Mouse (Mus musculus) forebrain, embryonic 14.5 days (tissue): ENCODE results near the gene Luc7l. TPM values are rescaled to one million over a fixed set of nuclear protein-coding genes. Genes with fewer than 3 reads are reported as not detected.

Source experiments
- ATAC-seq: fragments of 200-750 bp; cut with Nextera tagmentation; 2 replicates; pipeline ENCODE4 v1.8.0; 2017; ENCODE audit warnings: mild to moderate bottlenecking, moderate library complexity
- DNase-seq: peaks from one replicate; pipeline ENCODE4 v3.0.0-alpha.2; 2015; ENCODE audit warnings: low spot score
- H3K27ac ChIP-seq: fragments of 300-500 bp; sonication (generic); 2 replicates; pipeline ENCODE4 v1.5.1; 2014; ENCODE audit warnings: low read depth, mild to moderate bottlenecking, control low read depth, low read length, moderate library complexity
- H3K27me3 ChIP-seq: fragments of 300-500 bp; sonication (generic); replicated peaks from 2 replicates; pipeline ENCODE4 v1.6.1; 2014; ENCODE audit warnings: low read length, control low read depth, mixed read lengths; ENCODE audit not compliant: control insufficient read depth, insufficient read depth
- H3K36me3 ChIP-seq: fragments of 300-500 bp; sonication (generic); 2 replicates; pipeline ENCODE4 v1.6.1; 2014; ENCODE audit warnings: low read length, control low read depth; ENCODE audit not compliant: control insufficient read depth, insufficient read depth
- H3K4me1 ChIP-seq: fragments of 300-500 bp; sonication (generic); 2 replicates; pipeline ENCODE4 v1.6.1; 2014; ENCODE audit warnings: antibody characterized with exemption, low read length, control low read depth; ENCODE audit not compliant: control insufficient read depth, insufficient read depth
- H3K4me2 ChIP-seq: fragments of 300-500 bp; sonication (generic); 2 replicates; pipeline ENCODE4 v1.6.1; 2014; ENCODE audit warnings: mild to moderate bottlenecking, control low read depth, low read length
- H3K4me3 ChIP-seq: fragments of 300-500 bp; sonication (generic); 2 replicates; pipeline ENCODE4 v1.5.1; 2014; ENCODE audit warnings: low read depth, low read length, control low read depth
- H3K9ac ChIP-seq: fragments of 300-500 bp; sonication (generic); 2 replicates; pipeline ENCODE4 v1.6.1; 2014; ENCODE audit warnings: mild to moderate bottlenecking, low read length, control low read depth, moderate library complexity
- H3K9me3 ChIP-seq: fragments of 300-500 bp; sonication (generic); replicated peaks from 2 replicates; pipeline ENCODE4 v1.6.1; 2016; ENCODE audit warnings: low read length, control low read depth, mixed read lengths; ENCODE audit not compliant: control insufficient read depth
- WGBS: fragments of 180-500 bp; shearing (Covaris S2); extraction: QIAGEN DNeasy Blood & Tissue Kit; methylation state at CpG from one replicate; pipeline ENCODE4 v1.1.7; 2014; 5-methylcytosine and 5-hydroxymethylcytosine counted together
- polyA plus RNA-seq: library from polyadenylated mRNA; unstranded; fragments of >200 nt; fragmentation: Nextera tagmentation; extraction: Ambion mirVana; gene quantifications from 2 replicates; pipeline ENCODE4 v1.2.1, GENCODE M21; 2014

Gene Luc7l
- polyA plus RNA-seq = 81.4 and 101 TPM in 2 replicates

DNA sequence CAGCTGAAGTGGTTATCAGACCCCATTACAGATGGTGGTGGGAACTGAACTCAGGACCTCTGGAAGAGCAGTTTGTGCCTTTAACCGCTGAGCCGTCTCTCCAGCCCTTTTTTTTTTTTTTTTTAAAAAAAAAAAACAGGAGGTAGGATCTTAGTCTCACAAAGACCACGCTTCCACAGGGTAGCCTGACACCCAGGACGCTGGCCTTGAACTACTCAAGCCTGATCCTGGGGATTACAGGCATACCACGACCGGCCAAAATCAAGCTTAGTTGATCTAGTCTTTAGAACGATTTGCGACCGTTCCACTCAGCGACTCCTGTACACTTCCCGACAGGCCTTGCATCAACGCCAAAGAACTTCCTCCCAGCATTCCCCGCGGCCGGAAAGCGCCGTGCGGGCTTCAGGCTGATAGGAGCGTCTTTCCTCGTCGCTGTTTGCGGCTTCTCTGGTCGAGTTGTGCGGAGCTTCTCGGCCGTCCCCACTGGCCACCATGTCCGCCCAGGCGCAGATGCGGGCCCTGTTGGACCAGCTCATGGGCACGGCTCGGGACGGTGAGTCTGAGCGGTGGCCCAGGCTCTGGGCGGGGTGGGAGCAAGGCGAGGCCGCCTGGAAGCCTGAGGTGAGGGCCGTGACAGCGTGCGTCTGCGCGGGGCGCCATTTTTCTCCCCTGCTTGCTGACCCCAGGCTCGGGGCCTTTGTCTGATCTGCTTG, at the start of gene Luc7l:
TSS of gene Luc7l (plus strand) at position 358 of the 713 bp plus-strand sequence.
- Histone ChIP-seq H3K4me1 (peaks cover 9% of the 10 kb centered on the region), H3K9me3 (no peaks in the 10 kb centered on the region), H3K27me3 (no peaks in the 10 kb centered on the region), H3K9ac (peak within 1 kb of the TSS; percentile 97), H3K36me3 (peaks cover 20% of the 10 kb centered on the region), H3K4me3 (peak within 1 kb of the TSS; percentile 94), H3K4me2 (peak within 1 kb of the TSS; percentile 85), H3K27ac (peak within 1 kb of the TSS; percentile 97)
- WGBS = under 1% methylated on average over 43 of the region's 43 CpGs
- peak; percentile 98 for ATAC-seq
- peak; percentile 98 for DNase-seq

DNA sequence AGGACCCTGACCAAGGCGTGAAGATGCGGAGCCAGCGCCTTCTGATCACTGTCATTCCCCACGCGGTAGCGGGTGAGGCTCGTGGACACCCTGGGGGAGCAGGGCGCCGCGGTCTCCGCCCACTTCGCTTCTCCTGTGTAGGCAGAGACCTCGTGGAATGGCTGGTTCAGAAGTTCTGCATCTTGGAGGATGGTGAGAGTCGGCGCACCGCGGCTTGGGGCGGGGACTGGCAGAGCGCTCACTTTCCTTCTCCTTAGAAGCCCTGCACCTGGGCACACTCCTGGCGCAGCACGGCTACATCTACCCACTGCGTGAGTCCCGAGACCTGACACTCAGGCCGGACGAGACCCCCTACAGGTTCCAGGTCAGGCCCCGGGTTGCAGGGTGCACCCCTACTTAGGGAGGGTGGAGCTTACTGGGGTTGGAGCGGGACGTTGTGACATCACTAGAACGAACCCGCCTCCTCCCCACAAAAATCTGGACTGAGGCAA, 49.3 kb upstream of the Luc7l start:
- no peak for ATAC-seq
- peaks cover 49% of the 10 kb centered on the region for H3K27me3 ChIP-seq
- peak; percentile 33 for DNase-seq

DNA sequence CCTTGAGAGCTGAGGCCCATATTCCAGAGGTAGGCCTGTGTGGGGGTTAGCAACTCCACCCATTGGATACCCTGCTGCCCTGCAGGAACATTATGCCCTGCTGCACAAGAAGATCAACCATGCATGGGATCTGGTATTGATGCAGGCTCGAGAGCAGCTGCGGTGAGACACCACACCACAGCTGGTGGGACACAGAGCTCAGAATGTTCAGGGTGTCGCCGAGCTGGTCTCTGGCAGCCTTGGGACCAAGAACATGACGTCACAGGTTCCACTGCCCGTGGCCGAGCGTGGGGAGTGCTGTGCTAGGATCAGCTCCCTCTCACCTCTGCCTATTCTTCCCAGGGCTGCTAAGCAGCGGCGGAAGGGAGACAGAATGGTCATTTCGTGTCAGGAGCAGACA, 47.9 kb upstream of the Luc7l start:
- WGBS = 28% methylated on average over 11 of the region's 11 CpGs
- DNase-seq (no peak), ATAC-seq (no peak)
- no peak overlapping the region for H3K27ac ChIP-seq
- H3K9me3 ChIP-seq = no peaks in the 10 kb centered on the region
- no peak overlapping the region for H3K9ac ChIP-seq
- peaks cover 6% of the 10 kb centered on the region; the same call in 1 of the 2 replicates for H3K4me1 ChIP-seq
- no peaks in the 10 kb centered on the region for H3K36me3 ChIP-seq
- H3K4me3 ChIP-seq = no peak overlapping the region
- peaks cover 48% of the 10 kb centered on the region for H3K27me3 ChIP-seq
- H3K4me2 ChIP-seq = no peak overlapping the region

More for the DNA sequence above, 49.3 kb upstream of the Luc7l start:
- Histone ChIP-seq H3K4me2 (peak overlapping the region; percentile 78), H3K27ac (no peak overlapping the region), H3K36me3 (no peaks in the 10 kb centered on the region), H3K9me3 (no peaks in the 10 kb centered on the region), H3K9ac (peak overlapping the region; percentile 29; the same call in 1 of the 2 replicates), H3K4me1 (peaks cover 6% of the 10 kb centered on the region; the same call in 1 of the 2 replicates), H3K4me3 (peak overlapping the region; percentile 36)
- 2% methylated on average over 30 of the region's 30 CpGs for WGBS

DNA sequence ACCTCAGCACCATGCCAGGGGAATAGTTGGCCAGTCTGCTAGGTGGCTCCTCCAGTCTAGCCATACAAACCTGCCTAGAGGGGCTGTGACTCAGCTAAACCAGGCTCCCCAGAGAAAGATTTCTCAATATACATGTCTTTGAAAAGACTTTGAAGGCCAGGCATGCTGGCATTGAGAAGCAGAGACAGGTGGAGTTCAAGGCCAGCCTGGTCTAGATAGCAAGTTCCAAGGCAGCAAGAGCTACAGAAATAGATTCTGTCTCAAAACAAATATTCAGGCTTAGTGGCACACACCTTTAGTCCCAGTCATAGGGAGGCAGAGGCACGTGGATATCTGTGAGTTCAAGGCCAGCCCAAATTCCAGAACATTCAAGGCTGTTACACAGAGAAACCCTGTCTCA, 46.3 kb upstream of the Luc7l start:
- Histone ChIP-seq H3K27ac (no peak overlapping the region), H3K4me1 (peaks cover 6% of the 10 kb centered on the region; the same call in 1 of the 2 replicates), H3K4me3 (no peak overlapping the region), H3K4me2 (no peak overlapping the region), H3K9me3 (no peaks in the 10 kb centered on the region), H3K27me3 (peaks cover 37% of the 10 kb centered on the region), H3K9ac (no peak overlapping the region), H3K36me3 (no peaks in the 10 kb centered on the region)
- DNase-seq = no peak
- WGBS = 61% methylated on average over 1 of the region's 1 CpGs
- ATAC-seq = no peak

DNA sequence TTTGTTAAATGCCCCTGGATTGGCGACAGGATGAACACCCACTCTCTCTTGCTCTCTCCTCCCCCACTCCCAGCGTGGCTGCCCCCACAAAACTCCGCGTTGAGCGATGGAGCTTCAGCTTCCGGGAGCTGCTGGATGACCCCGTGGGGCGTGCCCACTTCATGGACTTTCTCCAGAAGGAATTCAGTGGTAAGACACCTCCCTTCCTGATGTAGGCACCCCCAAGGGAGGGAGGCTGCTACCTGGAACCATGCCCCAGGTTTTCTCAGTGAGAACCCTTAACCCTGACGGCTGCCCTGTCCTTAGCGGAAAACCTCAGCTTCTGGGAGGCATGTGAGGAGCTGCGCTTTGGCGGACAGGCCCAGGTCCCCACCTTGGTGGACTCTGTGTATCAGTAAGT, 45.0 kb upstream of the Luc7l start, which contains the start of gene Arhgdig:
TSS of gene Arhgdig (minus strand) at position 101 of the 400 bp plus-strand sequence.
- H3K4me3 ChIP-seq = no peak within 1 kb of the TSS
- no peak for ATAC-seq
- no peaks in the 10 kb centered on the region for H3K36me3 ChIP-seq
- WGBS = 86% methylated on average over 12 of the region's 12 CpGs
- H3K27me3 ChIP-seq = peaks cover 24% of the 10 kb centered on the region
- H3K27ac ChIP-seq = no peak within 1 kb of the TSS
- DNase-seq = no peak
- H3K9ac ChIP-seq = no peak within 1 kb of the TSS
- no peaks in the 10 kb centered on the region for H3K9me3 ChIP-seq
- peaks cover 6% of the 10 kb centered on the region; the same call in 1 of the 2 replicates for H3K4me1 ChIP-seq
- no peak within 1 kb of the TSS for H3K4me2 ChIP-seq

DNA sequence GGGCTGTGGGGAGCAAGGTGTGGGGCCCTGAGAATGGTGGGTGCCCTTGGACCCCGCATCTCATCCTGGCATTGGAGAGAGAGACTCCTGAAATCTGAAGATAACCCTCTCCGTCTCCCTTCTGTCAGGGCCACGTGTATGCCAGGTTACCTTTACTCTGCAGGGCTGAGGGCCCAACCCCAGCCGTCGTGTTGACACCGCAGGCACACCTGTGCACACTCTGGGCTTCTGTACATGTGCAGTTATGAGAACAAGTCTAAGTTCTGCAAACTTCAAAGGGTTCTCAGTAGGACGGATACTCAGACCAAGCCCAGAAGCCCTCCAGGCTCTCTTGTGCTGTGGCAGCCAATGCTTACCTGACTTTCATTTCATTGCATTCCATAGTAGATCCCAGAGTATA, 40.5 kb upstream of the Luc7l start:
- H3K36me3 ChIP-seq = no peaks in the 10 kb centered on the region
- WGBS = 92% methylated on average over 7 of the region's 7 CpGs
- DNase-seq (no peak), ATAC-seq (no peak)
- no peaks in the 10 kb centered on the region for H3K4me1 ChIP-seq
- H3K27ac ChIP-seq = no peak overlapping the region
- no peaks in the 10 kb centered on the region for H3K9me3 ChIP-seq
- H3K4me2 ChIP-seq = no peak overlapping the region
- H3K4me3 ChIP-seq = no peak overlapping the region
- H3K27me3 ChIP-seq = no peaks in the 10 kb centered on the region
- H3K9ac ChIP-seq = no peak overlapping the region

DNA sequence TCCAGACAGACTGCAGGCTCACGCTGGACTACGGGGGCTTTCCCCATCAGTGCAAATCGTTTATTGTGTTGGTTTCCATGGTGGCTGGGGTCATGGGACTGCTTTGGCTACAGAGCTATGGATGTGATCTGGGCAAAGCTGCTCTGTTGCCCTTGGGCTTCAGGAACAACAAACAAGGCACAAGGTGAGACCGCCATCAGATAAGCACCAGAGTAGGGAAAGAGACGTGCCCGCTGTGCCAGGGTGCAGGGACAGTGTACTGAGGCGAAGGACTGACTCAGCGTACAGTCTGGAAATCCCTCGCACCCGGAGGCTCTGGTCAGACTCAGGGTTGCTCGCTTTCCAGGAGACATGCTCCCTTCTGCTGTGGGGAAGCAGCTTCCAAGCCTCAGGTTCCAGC, 40.0 kb upstream of the Luc7l start:
- ATAC-seq = no peak
- 89% methylated on average over 11 of the region's 11 CpGs for WGBS
- DNase-seq = no peak
- H3K4me3 ChIP-seq = no peak overlapping the region
- no peaks in the 10 kb centered on the region for H3K36me3 ChIP-seq
- no peaks in the 10 kb centered on the region for H3K9me3 ChIP-seq
- H3K9ac ChIP-seq = no peak overlapping the region
- no peaks in the 10 kb centered on the region for H3K4me1 ChIP-seq
- no peaks in the 10 kb centered on the region for H3K27me3 ChIP-seq
- H3K4me2 ChIP-seq = no peak overlapping the region
- no peak overlapping the region for H3K27ac ChIP-seq

DNA sequence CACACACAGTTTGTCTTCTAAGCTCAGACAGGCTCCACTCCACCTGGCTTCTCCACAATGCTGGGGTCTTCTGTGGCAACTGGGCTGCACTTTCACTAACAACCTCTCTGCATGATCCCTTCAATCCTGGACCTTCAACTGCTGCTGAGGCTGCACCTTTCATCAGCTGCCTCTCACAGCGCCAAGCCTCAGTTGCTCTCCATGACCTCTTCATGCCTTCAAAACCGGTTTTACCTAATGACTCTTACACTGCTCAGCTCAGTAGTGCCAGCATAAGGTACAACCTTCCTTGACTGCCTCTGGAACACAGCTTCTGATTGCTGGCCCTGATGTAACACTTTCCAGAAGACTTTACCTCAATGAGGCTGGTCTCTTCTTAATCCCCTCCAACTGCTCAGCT, 31.2 kb upstream of the Luc7l start:
- Histone ChIP-seq H3K4me1 (no peaks in the 10 kb centered on the region), H3K4me2 (no peak overlapping the region), H3K9me3 (no peaks in the 10 kb centered on the region), H3K9ac (no peak overlapping the region), H3K27ac (no peak overlapping the region), H3K27me3 (no peaks in the 10 kb centered on the region), H3K4me3 (no peak overlapping the region), H3K36me3 (peaks cover 6% of the 10 kb centered on the region; the same call in 1 of the 2 replicates)
- 73% methylated on average over 2 of the region's 2 CpGs for WGBS
- DNase-seq = no peak
- no peak for ATAC-seq

DNA sequence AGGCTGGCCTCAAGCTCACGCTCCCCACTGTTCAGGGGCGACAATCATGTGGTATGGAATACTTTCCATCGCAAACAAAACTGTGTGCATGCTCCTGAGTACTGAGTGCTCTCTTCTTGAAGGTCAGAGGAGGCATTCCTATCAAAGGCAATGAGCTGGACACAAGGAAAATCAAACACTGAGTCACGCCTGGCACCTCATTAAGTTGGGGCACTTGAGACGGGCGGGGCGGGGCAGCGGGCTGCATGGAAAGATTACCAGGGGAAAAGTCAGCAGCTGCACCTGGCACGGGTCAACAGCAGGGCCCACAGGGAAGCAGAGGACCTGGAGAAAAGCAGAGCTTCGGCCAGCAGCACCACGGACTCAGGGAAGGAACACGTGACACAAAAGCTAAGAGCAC, 27.5 kb upstream of the Luc7l start:
- Histone ChIP-seq H3K27ac (no peak overlapping the region), H3K9me3 (no peaks in the 10 kb centered on the region), H3K9ac (no peak overlapping the region), H3K4me1 (no peaks in the 10 kb centered on the region), H3K4me2 (no peak overlapping the region), H3K36me3 (no peaks in the 10 kb centered on the region), H3K4me3 (no peak overlapping the region), H3K27me3 (no peaks in the 10 kb centered on the region)
- WGBS = 85% methylated on average over 12 of the region's 12 CpGs
- DNase-seq = no peak
- ATAC-seq = no peak
